25 mouse cellular contexts compared by ENCODE assay signal in genomic region chr16:19014650-19015049, GRCm38 (mm10).
"Had no signal": no experiment of that assay in that cellular context is flagged by ENCODE, and none has a peak within 500 bp of the region (broad histone marks: within the 10 kb centered on the region; RNA-seq: fewer than 3 reads in every experiment).

No protein-coding gene starts in this region.

- H3K9me3 ChIP-seq: embryonic facial prominence, embryonic 10.5 days; embryonic facial prominence, embryonic 12.5 days; embryonic facial prominence, embryonic 13.5 days; embryonic facial prominence, embryonic 15.5 days; forebrain, embryonic 12.5 days; forebrain, embryonic 13.5 days; forebrain, embryonic 15.5 days; heart, embryonic 10.5 days had no signal

- H3K4me2 ChIP-seq: embryonic facial prominence, embryonic 12.5 days; embryonic facial prominence, embryonic 13.5 days; embryonic facial prominence, embryonic 15.5 days; forebrain, embryonic 12.5 days; forebrain, embryonic 13.5 days; forebrain, embryonic 15.5 days; heart, embryonic 11.5 days had no signal

- H3K27me3 ChIP-seq: embryonic facial prominence, embryonic 12.5 days; embryonic facial prominence, embryonic 13.5 days; embryonic facial prominence, embryonic 15.5 days; forebrain, embryonic 12.5 days; forebrain, embryonic 13.5 days; forebrain, embryonic 15.5 days had no signal

- H3K27ac ChIP-seq: embryonic facial prominence, embryonic 10.5 days; embryonic facial prominence, embryonic 12.5 days; embryonic facial prominence, embryonic 13.5 days; embryonic facial prominence, embryonic 15.5 days; forebrain, embryonic 12.5 days; forebrain, embryonic 13.5 days; forebrain, embryonic 15.5 days; gastrocnemius, adult 2 months; heart, adult 2 months; heart, embryonic 10.5 days had no signal

- H3K36me3 ChIP-seq: embryonic facial prominence, embryonic 10.5 days; embryonic facial prominence, embryonic 12.5 days; embryonic facial prominence, embryonic 13.5 days; embryonic facial prominence, embryonic 15.5 days; forebrain, embryonic 12.5 days; forebrain, embryonic 15.5 days; heart, embryonic 10.5 days had no signal

- H3K4me1 ChIP-seq: embryonic facial prominence, embryonic 10.5 days; embryonic facial prominence, embryonic 12.5 days; embryonic facial prominence, embryonic 13.5 days; embryonic facial prominence, embryonic 15.5 days; forebrain, embryonic 12.5 days; forebrain, embryonic 13.5 days; forebrain, embryonic 15.5 days; heart, embryonic 10.5 days had no signal

- DNase-seq: cerebellum, adult 9-11 months; cerebellum, postnatal 10 days; cerebellum, postnatal 14 days; cerebellum, postnatal 25 days; cerebellum, postnatal 36 days; embryo, embryonic 11 days; forebrain, postnatal 0 days; gastrocnemius, adult 2 months; gastrocnemius, postnatal 10 days; gastrocnemius, postnatal 14 days; gastrocnemius, postnatal 25 days; gastrocnemius, postnatal 36 days; heart, adult 11 months; heart, adult 18-20 months; heart, adult 2 months had no signal

- H3K4me3 ChIP-seq: embryonic facial prominence, embryonic 10.5 days; embryonic facial prominence, embryonic 12.5 days; embryonic facial prominence, embryonic 13.5 days; embryonic facial prominence, embryonic 15.5 days; erythroblast, embryonic 14.5 days; forebrain, embryonic 12.5 days; forebrain, embryonic 13.5 days; forebrain, embryonic 15.5 days; gastrocnemius, adult 2 months; heart, adult 2 months; heart, embryonic 10.5 days had no signal

- H3K9ac ChIP-seq: embryonic facial prominence, embryonic 12.5 days; embryonic facial prominence, embryonic 13.5 days; embryonic facial prominence, embryonic 15.5 days; forebrain, embryonic 12.5 days; forebrain, embryonic 13.5 days; forebrain, embryonic 15.5 days; forebrain, postnatal 0 days had no signal
